Mouse (Mus musculus): ENCODE data around the gene Olfr1243. TPM values are rescaled to one million over a fixed set of nuclear protein-coding genes. Genes with fewer than 3 reads are reported as not detected.

Gene Olfr1243
- not detected for total RNA-seq (2023)

DNA sequence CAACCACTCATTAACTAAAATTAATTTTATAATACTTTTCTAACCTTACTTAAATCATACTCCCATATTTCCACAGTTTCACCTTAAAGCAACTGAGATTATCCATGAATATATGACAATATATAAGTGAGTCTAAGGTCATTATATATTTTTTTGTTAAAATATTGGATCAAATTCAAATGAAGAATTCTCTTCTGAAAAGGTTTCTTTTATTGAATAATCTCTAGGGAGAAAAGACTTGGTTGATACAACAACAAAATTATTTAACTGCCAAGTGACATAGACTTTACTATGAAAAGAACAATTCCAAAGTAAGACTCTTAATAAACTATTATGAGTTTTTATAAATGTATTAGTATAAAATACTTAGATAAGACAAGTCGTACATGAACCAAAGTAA is at the start of gene Olfr1243:
Olfr1243 (minus strand) TSS at position 101 of the 400 bp plus-strand sequence.

DNA sequence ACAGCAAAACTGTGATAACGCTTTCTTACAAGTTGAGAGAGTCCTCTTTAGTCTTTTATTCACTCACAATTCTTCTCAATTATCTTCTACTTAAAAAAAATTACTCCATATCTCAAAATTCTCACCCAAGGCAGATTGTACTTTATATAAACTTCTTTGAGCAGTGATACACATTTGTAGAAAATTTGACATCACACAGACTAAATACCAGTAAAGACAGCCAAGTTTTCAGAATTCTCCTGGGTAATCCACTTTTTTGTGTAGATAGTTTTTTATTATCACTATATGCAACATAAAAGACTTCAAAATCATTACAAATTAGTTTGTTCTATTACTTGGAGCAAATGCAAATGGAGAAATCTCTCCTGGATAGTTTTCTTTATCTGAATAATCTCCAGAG is 47.1 kb upstream of the Olfr1243 start, which contains the start of gene Olfr1245:
Olfr1245 (minus strand) TSS at position 101 of the 400 bp plus-strand sequence.

DNA sequence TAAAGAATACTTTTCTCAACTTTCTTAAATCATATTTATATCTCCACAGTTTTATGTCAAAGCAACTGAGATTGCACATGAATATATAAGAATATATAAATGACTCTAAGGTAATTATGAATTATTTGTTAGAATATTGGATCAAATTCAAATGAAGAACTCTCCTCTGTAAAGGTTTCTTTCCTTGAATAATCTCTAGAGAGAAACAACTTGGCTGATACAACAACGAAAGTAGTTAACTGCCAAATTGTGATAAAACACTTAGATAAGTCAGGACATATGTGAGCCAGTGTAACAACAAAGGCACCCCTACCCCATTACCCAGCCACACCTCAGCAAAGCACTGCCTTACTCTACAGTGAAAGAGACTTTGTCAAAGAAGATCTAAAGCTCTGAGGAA is 33.1 kb downstream of the Olfr1243 start, which contains the start of gene Olfr1242:
Olfr1242 (minus strand) TSS at position 101 of the 400 bp plus-strand sequence.

DNA sequence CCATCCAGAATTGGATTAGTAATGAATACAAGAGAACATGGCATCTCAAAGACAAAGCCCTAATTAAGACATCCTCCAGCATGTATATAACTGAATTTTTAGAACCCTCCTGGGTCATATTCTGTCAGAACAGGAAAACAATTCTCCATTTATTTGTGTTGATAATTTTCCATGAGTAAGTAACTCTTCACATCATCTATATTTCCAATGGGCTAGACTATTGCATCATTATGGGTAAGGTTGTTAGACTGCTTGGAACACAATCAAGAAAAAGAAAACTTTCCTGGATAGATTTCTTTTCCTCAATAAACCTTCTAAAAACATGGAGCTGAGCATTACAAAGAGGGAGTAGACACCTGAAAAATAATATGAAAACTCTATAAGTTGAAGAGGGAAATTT is 44.3 kb downstream of the Olfr1243 start, which contains the start of gene Olfr1241:
Olfr1241 (minus strand) TSS at position 101 of the 400 bp plus-strand sequence.

Other genes starting within 250 kb of the Olfr1243 start
- not detected for gene Olfr1229, start 243.5 kb downstream of the Olfr1243 start, total RNA-seq (2023)
- gene Olfr1230, start 234.2 kb downstream of the Olfr1243 start, total RNA-seq (2023), result not detected
- gene Olfr1231, start 224.4 kb downstream of the Olfr1243 start, total RNA-seq (2023), result not detected
- gene Olfr1232, start 201.8 kb downstream of the Olfr1243 start, total RNA-seq (2023), result not detected
- not detected for gene Olfr1233, start 189.1 kb downstream of the Olfr1243 start, total RNA-seq (2023)
- gene Olfr1234, start 166.6 kb downstream of the Olfr1243 start, total RNA-seq (2023), result not detected
- gene Olfr1238, start 121.8 kb downstream of the Olfr1243 start, total RNA-seq (2023), result not detected
- not detected for gene Olfr1239, start 111.1 kb downstream of the Olfr1243 start, total RNA-seq (2023)
- gene Olfr1240, start 88.5 kb downstream of the Olfr1243 start, total RNA-seq (2023), result not detected
- not detected for gene Olfr1241, start 44.4 kb downstream of the Olfr1243 start, total RNA-seq (2023)
- gene Olfr1242, start 33.2 kb downstream of the Olfr1243 start, total RNA-seq (2023), result not detected
- not detected for gene Olfr1245, start 47.0 kb upstream of the Olfr1243 start, total RNA-seq (2023)
- not detected for gene Olfr1246, start 61.7 kb upstream of the Olfr1243 start, total RNA-seq (2023)
- under 1 TPM in 1 of 2 experiments, not detected in 1; 0.09 TPM for gene Olfr1247, start 82.6 kb upstream of the Olfr1243 start, total RNA-seq (2023)
- gene Olfr1248, start 86.8 kb upstream of the Olfr1243 start, total RNA-seq (2023), result not detected
- gene Olfr1249, start 103.5 kb upstream of the Olfr1243 start, total RNA-seq (2023), result not detected
- not detected for gene Olfr1250, start 130.0 kb upstream of the Olfr1243 start, total RNA-seq (2023)
- gene Olfr1251, start 140.4 kb upstream of the Olfr1243 start, total RNA-seq (2023), result not detected
- gene Olfr1252, start 193.5 kb upstream of the Olfr1243 start, total RNA-seq (2023), result not detected
- not detected for gene Olfr1253, start 225.6 kb upstream of the Olfr1243 start, total RNA-seq (2023)

All from T-cell, adult 66 days (primary cell).